Mouse (Mus musculus): ENCODE data around the gene Prr5. TPM values are rescaled to one million over a fixed set of nuclear protein-coding genes. Genes with fewer than 3 reads are reported as not detected.

Prr5 gene
- polyA plus RNA-seq, 1 experiment, result 8.1 TPM

- Histone ChIP-seq H3K79me2 (ENCODE audit: control insufficient read depth, insufficient read depth) (no peaks in the 10 kb centered on the region), H3K36me3 (ENCODE audit: control insufficient read depth, insufficient read depth) (no peaks in the 10 kb centered on the region), H3K4me2 (ENCODE audit: low read depth) (no peak overlapping the region), H3ac (ENCODE audit: control insufficient read depth, insufficient read length) (no peak overlapping the region), H3K27me3 (ENCODE audit: control insufficient read depth, insufficient read depth, insufficient read length) (no peaks in the 10 kb centered on the region), H3K4me3 (no peak overlapping the region)
- TF ChIP-seq TCF3 (IDR thresholded peaks at IDR 0.05; ENCODE audit: insufficient read length, low read depth) (no peak), MAX (IDR thresholded peaks at IDR 0.05; ENCODE audit: low read depth) (no peak), POLR2A (IDR thresholded peaks at IDR 0.05; ENCODE audit: insufficient read length, low read depth) (no peak), POLR2AphosphoS2 (IDR thresholded peaks at IDR 0.05; ENCODE audit: insufficient read length, low read depth) (no peak), USF1 (IDR thresholded peaks at IDR 0.05; ENCODE audit: low read depth) (no peak), MYOG (IDR thresholded peaks at IDR 0.05; ENCODE audit: control insufficient read depth in 1 of 3, insufficient read depth in 1 of 3, insufficient read length in 2 of 3, low read depth in 2 of 3) (no peak), MYOD1 (IDR thresholded peaks at IDR 0.05; ENCODE audit: control insufficient read depth in 1 of 3, insufficient read length in 2 of 3, low read depth in 2 of 3) (no peak), TCF12 (IDR thresholded peaks at IDR 0.05; ENCODE audit: insufficient read depth, poor library complexity, severe bottlenecking) (no peak), REST (IDR thresholded peaks at IDR 0.05; ENCODE audit: insufficient read depth, insufficient read length) (no peak), SRF (IDR thresholded peaks at IDR 0.05; ENCODE audit: control insufficient read depth, insufficient read length, low read depth) (no peak), CEBPB (IDR thresholded peaks at IDR 0.05; ENCODE audit: insufficient read depth, poor library complexity, severe bottlenecking) (no peak), E2F4 (IDR thresholded peaks at IDR 0.05; ENCODE audit: insufficient read depth) (no peak)
These were observed 23.2 kb downstream of the Prr5 start for GRCm38 (mm10) chr15:84692645-84693044.

- no peak overlapping the region for H3K4me3 ChIP-seq
- H3K79me2 ChIP-seq (ENCODE audit: control insufficient read depth, insufficient read depth), result no peaks in the 10 kb centered on the region
- H3K4me2 ChIP-seq (ENCODE audit: low read depth), result no peak overlapping the region
- TF ChIP-seq MAX (IDR thresholded peaks at IDR 0.05; ENCODE audit: low read depth), result no peak
- H3ac ChIP-seq (ENCODE audit: control insufficient read depth, insufficient read length), result no peak overlapping the region
- no peaks in the 10 kb centered on the region for H3K27me3 ChIP-seq (ENCODE audit: control insufficient read depth, insufficient read depth, insufficient read length)
- peaks cover 6% of the 10 kb centered on the region for H3K36me3 ChIP-seq (ENCODE audit: control insufficient read depth, insufficient read depth)
These were observed 26.6 kb downstream of the Prr5 start for GRCm38 (mm10) chr15:84696021-84696420.

- Histone ChIP-seq H3K4me2 (ENCODE audit: low read depth) (no peak overlapping the region), H3K36me3 (ENCODE audit: control insufficient read depth, insufficient read depth) (peaks cover 6% of the 10 kb centered on the region), H3K79me2 (ENCODE audit: control insufficient read depth, insufficient read depth) (no peaks in the 10 kb centered on the region), H3K4me3 (no peak overlapping the region), H3ac (ENCODE audit: control insufficient read depth, insufficient read length) (no peak overlapping the region), H3K27me3 (ENCODE audit: control insufficient read depth, insufficient read depth, insufficient read length) (no peaks in the 10 kb centered on the region)
- TF ChIP-seq TCF3 (IDR thresholded peaks at IDR 0.05; ENCODE audit: insufficient read length, low read depth) (no peak), MAX (IDR thresholded peaks at IDR 0.05; ENCODE audit: low read depth) (no peak), POLR2AphosphoS2 (IDR thresholded peaks at IDR 0.05; ENCODE audit: insufficient read length, low read depth) (no peak), MYOD1 (IDR thresholded peaks at IDR 0.05; ENCODE audit: control insufficient read depth in 1 of 3, insufficient read length in 2 of 3, low read depth in 2 of 3) (no peak), E2F4 (IDR thresholded peaks at IDR 0.05; ENCODE audit: insufficient read depth) (no peak), SRF (IDR thresholded peaks at IDR 0.05; ENCODE audit: control insufficient read depth, insufficient read length, low read depth) (no peak), POLR2A (IDR thresholded peaks at IDR 0.05; ENCODE audit: insufficient read length, low read depth) (no peak), MYOG (IDR thresholded peaks at IDR 0.05; ENCODE audit: control insufficient read depth in 1 of 3, insufficient read depth in 1 of 3, insufficient read length in 2 of 3, low read depth in 2 of 3) (no peak), REST (IDR thresholded peaks at IDR 0.05; ENCODE audit: insufficient read depth, insufficient read length) (no peak), USF1 (IDR thresholded peaks at IDR 0.05; ENCODE audit: low read depth) (no peak)
These were observed 28.2 kb downstream of the Prr5 start for GRCm38 (mm10) chr15:84697611-84698011.

- H3K36me3 ChIP-seq (ENCODE audit: control insufficient read depth, insufficient read depth), result peaks cover 6% of the 10 kb centered on the region
- no peak overlapping the region for H3K4me3 ChIP-seq
These were observed 28.8 kb downstream of the Prr5 start for GRCm38 (mm10) chr15:84698189-84698588.

GRCm38 (mm10) chr15:84700147-84700794 lies 30.9 kb downstream of the Prr5 start:
- no peak overlapping the region for H3K4me2 ChIP-seq (ENCODE audit: low read depth)
- no peak overlapping the region for H3K4me3 ChIP-seq
- H3K27me3 ChIP-seq (ENCODE audit: control insufficient read depth, insufficient read depth, insufficient read length), result no peaks in the 10 kb centered on the region
- H3K36me3 ChIP-seq (ENCODE audit: control insufficient read depth, insufficient read depth), result peaks cover 6% of the 10 kb centered on the region
- H3ac ChIP-seq (ENCODE audit: control insufficient read depth, insufficient read length), result no peak overlapping the region
- TF ChIP-seq USF1 (IDR thresholded peaks at IDR 0.05; ENCODE audit: low read depth) (no peak), POLR2AphosphoS2 (IDR thresholded peaks at IDR 0.05; ENCODE audit: insufficient read length, low read depth) (no peak), TCF12 (IDR thresholded peaks at IDR 0.05; ENCODE audit: insufficient read depth, poor library complexity, severe bottlenecking) (no peak)
- no peaks in the 10 kb centered on the region for H3K79me2 ChIP-seq (ENCODE audit: control insufficient read depth, insufficient read depth)

More at GRCm38 (mm10) chr15:84698189-84698588, 28.8 kb downstream of the Prr5 start:
- H3K79me2 ChIP-seq (ENCODE audit: control insufficient read depth, insufficient read depth), result no peaks in the 10 kb centered on the region
- H3K4me2 ChIP-seq (ENCODE audit: low read depth), result no peak overlapping the region
- no peak for TF ChIP-seq POLR2AphosphoS2 (IDR thresholded peaks at IDR 0.05; ENCODE audit: insufficient read length, low read depth)
- no peak for TF ChIP-seq TCF3 (IDR thresholded peaks at IDR 0.05; ENCODE audit: insufficient read length, low read depth)
- no peak for TF ChIP-seq USF1 (IDR thresholded peaks at IDR 0.05; ENCODE audit: low read depth)
- TF ChIP-seq MYOG (IDR thresholded peaks at IDR 0.05; ENCODE audit: control insufficient read depth in 1 of 3, insufficient read depth in 1 of 3, insufficient read length in 2 of 3, low read depth in 2 of 3), result no peak
- no peak for TF ChIP-seq REST (IDR thresholded peaks at IDR 0.05; ENCODE audit: insufficient read depth, insufficient read length)
- no peak for TF ChIP-seq E2F4 (IDR thresholded peaks at IDR 0.05; ENCODE audit: insufficient read depth)
- no peak for TF ChIP-seq CEBPB (IDR thresholded peaks at IDR 0.05; ENCODE audit: insufficient read depth, poor library complexity, severe bottlenecking)
- no peak for TF ChIP-seq POLR2A (IDR thresholded peaks at IDR 0.05; ENCODE audit: insufficient read length, low read depth)
- TF ChIP-seq MAX (IDR thresholded peaks at IDR 0.05; ENCODE audit: low read depth), result no peak
- TF ChIP-seq TCF12 (IDR thresholded peaks at IDR 0.05; ENCODE audit: insufficient read depth, poor library complexity, severe bottlenecking), result no peak
- no peak for TF ChIP-seq MYOD1 (IDR thresholded peaks at IDR 0.05; ENCODE audit: control insufficient read depth in 1 of 3, insufficient read length in 2 of 3, low read depth in 2 of 3)
- no peak for TF ChIP-seq SRF (IDR thresholded peaks at IDR 0.05; ENCODE audit: control insufficient read depth, insufficient read length, low read depth)
- H3K27me3 ChIP-seq (ENCODE audit: control insufficient read depth, insufficient read depth, insufficient read length), result no peaks in the 10 kb centered on the region
- no peak overlapping the region for H3ac ChIP-seq (ENCODE audit: control insufficient read depth, insufficient read length)
